ENCODE assay signal across 14 mouse cellular contexts in genomic region chr16:29815632-29816337, GRCm38 (mm10).
DNase-seq lines count a peak whose midpoint lies in the region; ATAC-seq and TF ChIP-seq lines count a peak whose summit lies in the region.
"Had no signal": no experiment of that assay in that cellular context is flagged by ENCODE, and none has a peak within 500 bp of the region (broad histone marks: within the 10 kb centered on the region; RNA-seq: fewer than 3 reads in every experiment).

No protein-coding gene starts in this region.

- ATAC-seq in kidney, embryonic 15.5 days (replicated peaks; ENCODE audit: low FRiP score): no peak
- no peak for ATAC-seq in stomach, embryonic 14.5 days (ENCODE audit: insufficient number of reproducible peaks, insufficient read depth, low FRiP score, low read depth)
- no peak for ATAC-seq in frontal cortex, adult (ENCODE audit: low TSS enrichment)
- ATAC-seq: midbrain, embryonic 15.5 days had no signal

- TF ChIP-seq POLR2A in testis, adult 2 months (IDR thresholded peaks at IDR 0.05; ENCODE audit: control insufficient read depth, low read depth, low read length): no peak

- no peaks in the 10 kb centered on the region for H3K36me3 ChIP-seq in kidney, embryonic 15.5 days
- H3K36me3 ChIP-seq in testis, adult 2 months (ENCODE audit: control insufficient read depth, insufficient read depth, low read length): no peaks in the 10 kb centered on the region
- no peaks in the 10 kb centered on the region for H3K36me3 ChIP-seq in stomach, embryonic 14.5 days (ENCODE audit: control insufficient read depth, insufficient read depth, low read length)
- H3K36me3 ChIP-seq: heart, embryonic 15.5 days; hindbrain, embryonic 15.5 days; midbrain, embryonic 15.5 days; neural tube, embryonic 12.5 days had no signal

- no peak overlapping the region for H3K4me2 ChIP-seq in kidney, embryonic 15.5 days
- H3K4me2 ChIP-seq in stomach, embryonic 14.5 days (replicated peaks; ENCODE audit: low read depth, low read length): no peak overlapping the region
- H3K4me2 ChIP-seq: heart, embryonic 15.5 days; hindbrain, embryonic 15.5 days; midbrain, embryonic 15.5 days; neural tube, embryonic 12.5 days had no signal

- H3K9ac ChIP-seq in kidney, embryonic 15.5 days: no peak overlapping the region
- no peak overlapping the region for H3K9ac ChIP-seq in stomach, embryonic 14.5 days (replicated peaks; ENCODE audit: low read depth, low read length)
- H3K9ac ChIP-seq: heart, embryonic 15.5 days; hindbrain, embryonic 15.5 days; midbrain, embryonic 15.5 days; neural tube, embryonic 12.5 days had no signal

- no peak for DNase-seq in kidney, adult 11 months
- DNase-seq in testis, postnatal 10 days (ENCODE audit: low spot score): no peak
- peak; percentile 95 for DNase-seq in fat pad, adult 2 months (ENCODE audit: extremely low read depth, low read depth, low spot score)
- DNase-seq in natural killer cell, adult 2 months (ENCODE audit: low spot score in 2 of 2): no peak
- DNase-seq: cerebellum, postnatal 25 days; liver had no signal

- H3K9me3 ChIP-seq in kidney, embryonic 15.5 days (replicated peaks): no peaks in the 10 kb centered on the region
- H3K9me3 ChIP-seq in stomach, embryonic 14.5 days (ENCODE audit: control insufficient read depth, low read depth, low read length): no peaks in the 10 kb centered on the region
- H3K9me3 ChIP-seq: heart, embryonic 15.5 days; hindbrain, embryonic 15.5 days; midbrain, embryonic 15.5 days; neural tube, embryonic 12.5 days had no signal

- TF ChIP-seq CTCF in testis, adult 2 months (IDR thresholded peaks at IDR 0.05; ENCODE audit: control insufficient read depth, insufficient read depth, insufficient replicate concordance, low read depth, low read length): no peak

- peak overlapping the region; percentile 25; the same call in 1 of the 2 replicates for H3K27ac ChIP-seq in kidney, embryonic 15.5 days
- H3K27ac ChIP-seq in testis, adult 2 months (ENCODE audit: control insufficient read depth, insufficient read depth, low read depth, low read length): peak overlapping the region; percentile 77
- peak overlapping the region; percentile 34 for H3K27ac ChIP-seq in stomach, embryonic 14.5 days (ENCODE audit: low read length)
- H3K27ac ChIP-seq: hindbrain, embryonic 15.5 days; midbrain, embryonic 15.5 days; neural tube, embryonic 12.5 days had no signal

- peaks cover 54% of the 10 kb centered on the region for H3K4me1 ChIP-seq in kidney, embryonic 15.5 days
- H3K4me1 ChIP-seq in testis, adult 2 months (ENCODE audit: control insufficient read depth, insufficient read depth, low read length): peaks cover 12% of the 10 kb centered on the region
- peaks cover 36% of the 10 kb centered on the region for H3K4me1 ChIP-seq in stomach, embryonic 14.5 days (ENCODE audit: control insufficient read depth, insufficient read depth, low read length)

- H3K27me3 ChIP-seq in kidney, embryonic 15.5 days: peaks cover 39% of the 10 kb centered on the region
- H3K27me3 ChIP-seq in testis, adult 2 months (ENCODE audit: control insufficient read depth, insufficient read depth, low read length): no peaks in the 10 kb centered on the region
- H3K27me3 ChIP-seq in stomach, embryonic 14.5 days (ENCODE audit: control insufficient read depth, insufficient read depth, low read length): no peaks in the 10 kb centered on the region

- H3K4me3 ChIP-seq in kidney, embryonic 15.5 days (replicated peaks): no peak overlapping the region
- H3K4me3 ChIP-seq in testis, adult 2 months (ENCODE audit: control insufficient read depth, low read depth, low read length): no peak overlapping the region
- no peak overlapping the region for H3K4me3 ChIP-seq in stomach, embryonic 14.5 days (ENCODE audit: low read depth, low read length)
- H3K4me3 ChIP-seq: heart, embryonic 15.5 days; hindbrain, embryonic 15.5 days; midbrain, embryonic 15.5 days; neural tube, embryonic 12.5 days had no signal

- WGBS in kidney, embryonic 15.5 days: 80% methylated on average over 10 of the region's 10 CpGs
- WGBS in stomach, embryonic 14.5 days: 70% methylated on average over 10 of the region's 10 CpGs

Comparison
In these comparisons a context has a peak if more than half of its experiments do, and no peak if none do; other contexts are left out.
1. H3K27ac ChIP-seq: peak in every context shown above with its lines; median percentile 77 in testis, adult 2 months; 34 in stomach, embryonic 14.5 days; 25 in kidney, embryonic 15.5 days.